Mouse (Mus musculus) midbrain, embryonic 11.5 days (tissue): ENCODE data around the gene Larp1b. TPM values are rescaled to one million over a fixed set of nuclear protein-coding genes. Genes with fewer than 3 reads are reported as not detected.
"Not testable (repeated sequence)": the region's sequence is repeated elsewhere in the genome, so short reads cannot be mapped to it uniquely, and the experiment has no call there.

ENCODE experiments used
- ATAC-seq: fragments of 200-750 bp; cut with Nextera tagmentation; 2 replicates; pipeline ENCODE4 v1.8.0; 2017; ENCODE audit warnings: moderate TSS enrichment, moderate library complexity; ENCODE audit not compliant: low FRiP score
- DNase-seq: peaks from one replicate; pipeline ENCODE4 v3.0.0; 2015; ENCODE audit warnings: low spot score; ENCODE audit errors: missing footprints
- H3K27ac ChIP-seq: fragments of 300-500 bp; sonication (generic); 2 replicates; pipeline ENCODE4 v1.5.1; 2014; ENCODE audit warnings: low read depth, low read length
- H3K27me3 ChIP-seq: fragments of 300-500 bp; sonication (generic); 2 replicates; pipeline ENCODE4 v1.6.1; 2014; ENCODE audit warnings: mild to moderate bottlenecking, low read length, moderate library complexity, mixed read lengths; ENCODE audit not compliant: control insufficient read depth, insufficient read depth
- H3K36me3 ChIP-seq: fragments of 300-500 bp; sonication (generic); 2 replicates; pipeline ENCODE4 v1.6.1; 2014; ENCODE audit warnings: mild to moderate bottlenecking, low read length, moderate library complexity, mixed read lengths; ENCODE audit not compliant: control insufficient read depth, insufficient read depth
- H3K4me1 ChIP-seq: fragments of 300-500 bp; sonication (generic); 2 replicates; pipeline ENCODE4 v1.6.1; 2014; ENCODE audit warnings: low read length; ENCODE audit not compliant: control insufficient read depth, insufficient read depth
- H3K4me2 ChIP-seq: fragments of 300-500 bp; sonication (generic); 2 replicates; pipeline ENCODE4 v1.6.1; 2014; ENCODE audit warnings: mild to moderate bottlenecking, moderate library complexity
- H3K4me3 ChIP-seq: fragments of 300-500 bp; sonication (generic); 2 replicates; pipeline ENCODE4 v1.5.1; 2014; ENCODE audit warnings: low read depth, low read length
- H3K9ac ChIP-seq: fragments of 300-500 bp; sonication (generic); 2 replicates; pipeline ENCODE4 v1.6.1; 2014; ENCODE audit warnings: low read length
- H3K9me3 ChIP-seq: fragments of 300-500 bp; sonication (generic); 2 replicates; pipeline ENCODE4 v1.6.1; 2016; ENCODE audit warnings: low read length; ENCODE audit not compliant: control insufficient read depth
- WGBS: fragments of 180-500 bp; shearing (Covaris S2); extraction: QIAGEN DNeasy Blood & Tissue Kit; methylation state at CpG from one replicate; pipeline ENCODE4 v1.1.7; 2014; 5-methylcytosine and 5-hydroxymethylcytosine counted together
- polyA plus RNA-seq: library from polyadenylated mRNA; unstranded; fragments of >200 nt; fragmentation: Nextera tagmentation; extraction: Ambion mirVana; gene quantifications from 2 replicates; pipeline ENCODE4 v1.2.1, GENCODE M21; 2014

The Larp1b gene
- 2.4 TPM in 2 replicates for polyA plus RNA-seq

GRCm38 (mm10) chr3:40949170-40949902 lies at the start of gene Larp1b:
Gene Larp1b (plus strand): TSS chr3:40949828.
- peak within 1 kb of the TSS; percentile 87 for H3K4me2 ChIP-seq
- no peak within 1 kb of the TSS for H3K27ac ChIP-seq
- peak within 1 kb of the TSS; percentile 64 for H3K4me3 ChIP-seq
- ATAC-seq (peak; percentile 98), DNase-seq (peak; percentile 99)
- H3K36me3 ChIP-seq: no peaks in the 10 kb centered on the region
- under 1% methylated on average over 61 of the region's 66 CpGs for WGBS
- H3K9me3 ChIP-seq: no peaks in the 10 kb centered on the region
- H3K27me3 ChIP-seq: peaks cover 16% of the 10 kb centered on the region
- H3K4me1 ChIP-seq: peaks cover 6% of the 10 kb centered on the region
- peak within 1 kb of the TSS; percentile 69 for H3K9ac ChIP-seq

GRCm38 (mm10) chr3:40902443-40902842 lies 47.2 kb upstream of the Larp1b start, which contains the start of gene 1700034I23Rik:
Gene 1700034I23Rik (minus strand): TSS chr3:40902543.
- H3K4me3 ChIP-seq, H3K27me3 ChIP-seq, H3K4me2 ChIP-seq, H3K9ac ChIP-seq, H3K27ac ChIP-seq, H3K36me3 ChIP-seq, H3K4me1 ChIP-seq, H3K9me3 ChIP-seq, ATAC-seq, DNase-seq: not testable (repeated sequence)
- WGBS: 98% methylated on average over 5 of the region's 10 CpGs

GRCm38 (mm10) chr3:40938189-40938588 lies 11.4 kb upstream of the Larp1b start:
- Histone ChIP-seq H3K36me3 (no peaks in the 10 kb centered on the region), H3K4me1 (no peaks in the 10 kb centered on the region), H3K27ac (no peak overlapping the region), H3K9me3 (no peaks in the 10 kb centered on the region), H3K4me3 (no peak overlapping the region), H3K4me2 (no peak overlapping the region), H3K27me3 (no peaks in the 10 kb centered on the region; the same call in 1 of the 2 replicates), H3K9ac (no peak overlapping the region)
- WGBS: 87% methylated on average over 5 of the region's 5 CpGs
- DNase-seq (no peak), ATAC-seq (no peak)

GRCm38 (mm10) chr3:40938592-40938991 lies 11.0 kb upstream of the Larp1b start:
- WGBS: 95% methylated on average over 4 of the region's 4 CpGs
- DNase-seq: no peak
- Histone ChIP-seq H3K27me3 (no peaks in the 10 kb centered on the region; the same call in 1 of the 2 replicates), H3K4me1 (no peaks in the 10 kb centered on the region), H3K36me3 (no peaks in the 10 kb centered on the region), H3K4me2 (no peak overlapping the region), H3K4me3 (no peak overlapping the region), H3K9ac (no peak overlapping the region), H3K27ac (no peak overlapping the region), H3K9me3 (no peaks in the 10 kb centered on the region)
- no peak for ATAC-seq

- Histone ChIP-seq H3K4me1 (no peaks in the 10 kb centered on the region), H3K36me3 (no peaks in the 10 kb centered on the region), H3K27ac (no peak overlapping the region), H3K9ac (no peak overlapping the region), H3K4me3 (no peak overlapping the region), H3K9me3 (no peaks in the 10 kb centered on the region), H3K4me2 (no peak overlapping the region), H3K27me3 (no peaks in the 10 kb centered on the region; the same call in 1 of the 2 replicates)
- no peak for ATAC-seq
- DNase-seq: no peak
These were observed 10.6 kb upstream of the Larp1b start for GRCm38 (mm10) chr3:40939019-40939418.

GRCm38 (mm10) chr3:40949903-40950600 lies 424 bp downstream of the Larp1b start:
- H3K4me1 ChIP-seq: peaks cover 6% of the 10 kb centered on the region
- peak overlapping the region; percentile 87 for H3K4me2 ChIP-seq
- H3K27ac ChIP-seq: no peak overlapping the region
- peak overlapping the region; percentile 69 for H3K9ac ChIP-seq
- DNase-seq (no peak), ATAC-seq (peak; percentile 3)
- WGBS: under 1% methylated on average over 58 of the region's 118 CpGs
- H3K4me3 ChIP-seq: peak overlapping the region; percentile 64
- H3K36me3 ChIP-seq: no peaks in the 10 kb centered on the region
- peaks cover 16% of the 10 kb centered on the region for H3K27me3 ChIP-seq
- H3K9me3 ChIP-seq: no peaks in the 10 kb centered on the region

- Histone ChIP-seq H3K36me3 (no peaks in the 10 kb centered on the region), H3K9me3 (no peaks in the 10 kb centered on the region), H3K27me3 (peaks cover 16% of the 10 kb centered on the region), H3K4me3 (peak overlapping the region; percentile 64), H3K9ac (peak overlapping the region; percentile 69), H3K4me1 (peaks cover 6% of the 10 kb centered on the region), H3K27ac (no peak overlapping the region), H3K4me2 (peak overlapping the region; percentile 87)
- 0 out of 2 replicates have a peak, but pooled peaks have one; percentile 1 for ATAC-seq
- WGBS: under 1% methylated on average over 43 of the region's 43 CpGs
- DNase-seq: peak; percentile 96
These were observed 1.1 kb downstream of the Larp1b start for GRCm38 (mm10) chr3:40950601-40951201.

GRCm38 (mm10) chr3:40951365-40951764 lies 1.7 kb downstream of the Larp1b start:
- H3K9me3 ChIP-seq: no peaks in the 10 kb centered on the region
- H3K36me3 ChIP-seq: no peaks in the 10 kb centered on the region
- H3K4me2 ChIP-seq: peak overlapping the region; percentile 87
- H3K9ac ChIP-seq: no peak overlapping the region
- ATAC-seq (no peak), DNase-seq (peak; percentile 87)
- no peak overlapping the region for H3K27ac ChIP-seq
- WGBS: 12% methylated on average over 7 of the region's 7 CpGs
- H3K4me1 ChIP-seq: peaks cover 6% of the 10 kb centered on the region
- peaks cover 16% of the 10 kb centered on the region for H3K27me3 ChIP-seq
- H3K4me3 ChIP-seq: peak overlapping the region; percentile 64

- Histone ChIP-seq H3K4me2 (no peak overlapping the region), H3K9me3 (no peaks in the 10 kb centered on the region), H3K4me1 (peaks cover 6% of the 10 kb centered on the region), H3K27ac (no peak overlapping the region), H3K27me3 (peaks cover 16% of the 10 kb centered on the region), H3K36me3 (no peaks in the 10 kb centered on the region), H3K4me3 (no peak overlapping the region), H3K9ac (no peak overlapping the region)
- no peak for ATAC-seq
- DNase-seq: no peak
These were observed 3.0 kb downstream of the Larp1b start for GRCm38 (mm10) chr3:40952606-40953005.
